Mouse (Mus musculus) thymus, adult 2 months (tissue): ENCODE data around the gene Cntnap1. TPM values are rescaled to one million over a fixed set of nuclear protein-coding genes. Genes with fewer than 3 reads are reported as not detected.

Experiments
- DNase-seq: peaks from one replicate; pipeline ENCODE4 v3.0.0; 2021
- H3K27ac ChIP-seq: fragments of 200-500 bp; 2 replicates; pipeline ENCODE4 v1.5.1; 2012; ENCODE audit warnings: low read length, control low read depth; ENCODE audit not compliant: control insufficient read depth, insufficient read depth
- H3K27me3 ChIP-seq: fragments of 200-500 bp; 2 replicates; pipeline ENCODE4 v1.6.1; 2012; ENCODE audit warnings: mild to moderate bottlenecking, low read length, moderate library complexity, mixed read lengths; ENCODE audit not compliant: control insufficient read depth, insufficient read depth
- H3K36me3 ChIP-seq: fragments of 200-500 bp; 2 replicates; pipeline ENCODE4 v1.6.1; 2012; ENCODE audit warnings: mild to moderate bottlenecking, low read length, moderate library complexity; ENCODE audit not compliant: control insufficient read depth, insufficient read depth
- H3K4me1 ChIP-seq: fragments of 200-500 bp; replicated peaks from 2 replicates; pipeline ENCODE4 v1.6.1; 2012; ENCODE audit warnings: low read length; ENCODE audit not compliant: control insufficient read depth, insufficient read depth
- H3K4me3 ChIP-seq: fragments of 200-500 bp; 2 replicates; pipeline ENCODE4 v1.5.1; 2012; ENCODE audit warnings: mild to moderate bottlenecking, low read length, control low read depth, moderate library complexity; ENCODE audit not compliant: control insufficient read depth, insufficient read depth
- CTCF ChIP-seq: fragments of 200-500 bp; IDR thresholded peaks from 2 replicates; pipeline ENCODE4 v1.5.1; 2012; ENCODE audit warnings: mild to moderate bottlenecking, control low read depth, low read length, moderate library complexity, borderline replicate concordance; ENCODE audit not compliant: control insufficient read depth, poor library complexity, insufficient read depth; ENCODE audit errors: extremely low read depth
- POLR2A ChIP-seq: fragments of 200-500 bp; IDR thresholded peaks from 2 replicates; pipeline ENCODE4 v1.6.1; 2012; ENCODE audit warnings: mild to moderate bottlenecking, low read length, control low read depth, moderate library complexity; ENCODE audit not compliant: control insufficient read depth, poor library complexity, insufficient read depth; ENCODE audit errors: extremely low read depth
- WGBS: fragments of 180-500 bp; shearing (Covaris S2); methylation state at CpG from one replicate; pipeline ENCODE4 v1.1.7; 2018; 5-methylcytosine and 5-hydroxymethylcytosine counted together
- polyA plus RNA-seq: library from polyadenylated mRNA; depleted of rRNA; stranded (reverse); fragments of >200 nt; gene quantifications from 2 replicates; pipeline ENCODE4 v1.2.3, GENCODE M21; 2012

Gene Cntnap1
- polyA plus RNA-seq, 1 experiment, result 4.5 TPM

GRCm38 (mm10) chr11:101190913-101191907 is 20.9 kb downstream of the Cntnap1 start:
- Histone ChIP-seq H3K27me3 (no peaks in the 10 kb centered on the region), H3K4me1 (peaks cover 28% of the 10 kb centered on the region), H3K4me3 (no peak overlapping the region), H3K27ac (no peak overlapping the region), H3K36me3 (no peaks in the 10 kb centered on the region; the same call in 1 of the 2 replicates)
- TF ChIP-seq CTCF, result no peak
- no peak for TF ChIP-seq POLR2A
- WGBS, result 94% methylated on average over 17 of the region's 17 CpGs
- DNase-seq, result no peak

- no peak overlapping the region for H3K4me3 ChIP-seq
- no peak overlapping the region for H3K27ac ChIP-seq
- DNase-seq, result no peak
Observed at GRCm38 (mm10) chr11:101191919-101192470, 21.7 kb downstream of the Cntnap1 start.

GRCm38 (mm10) chr11:101192646-101193045 is 22.3 kb downstream of the Cntnap1 start:
- Histone ChIP-seq H3K4me1 (peaks cover 29% of the 10 kb centered on the region), H3K27ac (no peak overlapping the region), H3K27me3 (no peaks in the 10 kb centered on the region), H3K4me3 (no peak overlapping the region), H3K36me3 (no peaks in the 10 kb centered on the region; the same call in 1 of the 2 replicates)
- TF ChIP-seq CTCF, result no peak
- no peak for TF ChIP-seq POLR2A
- 91% methylated on average over 6 of the region's 6 CpGs for WGBS
- DNase-seq, result no peak

More at GRCm38 (mm10) chr11:101191919-101192470, 21.7 kb downstream of the Cntnap1 start:
- TF ChIP-seq CTCF, result no peak
- no peak for TF ChIP-seq POLR2A
- Histone ChIP-seq H3K4me1 (peaks cover 29% of the 10 kb centered on the region), H3K36me3 (no peaks in the 10 kb centered on the region; the same call in 1 of the 2 replicates), H3K27me3 (no peaks in the 10 kb centered on the region)
- 97% methylated on average over 4 of the region's 4 CpGs for WGBS

GRCm38 (mm10) chr11:101193076-101193475 is 22.8 kb downstream of the Cntnap1 start:
- no peak overlapping the region for H3K4me3 ChIP-seq
- H3K4me1 ChIP-seq, result peaks cover 29% of the 10 kb centered on the region
- no peak for DNase-seq
- TF ChIP-seq CTCF (no peak), POLR2A (no peak)
- H3K27ac ChIP-seq, result no peak overlapping the region
- 93% methylated on average over 7 of the region's 7 CpGs for WGBS
- no peaks in the 10 kb centered on the region; the same call in 1 of the 2 replicates for H3K36me3 ChIP-seq
- no peaks in the 10 kb centered on the region for H3K27me3 ChIP-seq

GRCm38 (mm10) chr11:101194137-101194536 is 23.8 kb downstream of the Cntnap1 start:
- H3K27me3 ChIP-seq, result no peaks in the 10 kb centered on the region
- H3K36me3 ChIP-seq, result peaks cover 4% of the 10 kb centered on the region
- peaks cover 29% of the 10 kb centered on the region for H3K4me1 ChIP-seq
- no peak overlapping the region for H3K4me3 ChIP-seq
- H3K27ac ChIP-seq, result no peak overlapping the region
- no peak for TF ChIP-seq CTCF
- TF ChIP-seq POLR2A, result no peak
- no peak for DNase-seq
- 71% methylated on average over 5 of the region's 5 CpGs for WGBS

- Histone ChIP-seq H3K27ac (no peak overlapping the region), H3K4me3 (no peak overlapping the region), H3K4me1 (peaks cover 29% of the 10 kb centered on the region), H3K27me3 (no peaks in the 10 kb centered on the region), H3K36me3 (peaks cover 5% of the 10 kb centered on the region)
- no peak for DNase-seq
- whole genome bisulfite sequencing, result 43% methylated on average over 6 of the region's 6 CpGs
- no peak for TF ChIP-seq POLR2A
- no peak for TF ChIP-seq CTCF
Observed at GRCm38 (mm10) chr11:101194643-101195042, 24.3 kb downstream of the Cntnap1 start.

- DNase-seq, result no peak
- Histone ChIP-seq H3K27ac (no peak overlapping the region), H3K27me3 (no peaks in the 10 kb centered on the region), H3K4me3 (no peak overlapping the region), H3K36me3 (peaks cover 5% of the 10 kb centered on the region), H3K4me1 (peaks cover 28% of the 10 kb centered on the region)
- WGBS, result 36% methylated on average over 1 of the region's 1 CpGs
- TF ChIP-seq CTCF (no peak), POLR2A (no peak)
Observed at GRCm38 (mm10) chr11:101195101-101195500, 24.8 kb downstream of the Cntnap1 start.
